Mouse (Mus musculus): Measurements from ENCODE around the gene Rccd1. TPM values are rescaled to one million over a fixed set of nuclear protein-coding genes. Genes with fewer than 3 reads are reported as not detected.

Rccd1 gene
- polyA plus RNA-seq, 2 experiments = 1.6 to 6.6 TPM

GRCm38 (mm10) chr7:80371041-80371751, 46.9 kb upstream of the Rccd1 start, which contains the start of gene Man2a2:
Gene Man2a2, minus strand, starts transcription at chr7:80371375.
- peak; percentile 61 for ATAC-seq (ENCODE audit: insufficient read depth)
- peaks cover 23% of the 10 kb centered on the region for H3K27me3 ChIP-seq (ENCODE audit: control insufficient read depth, insufficient read depth, low read length)

GRCm38 (mm10) chr7:80370649-80371040, 46.4 kb upstream of the Rccd1 start:
- peak in 1 of 3 experiments; percentile 17 for DNase-seq (ENCODE audit: low read depth in 3 of 3, low spot score in 3 of 3)
- peak overlapping the region; percentile 49 to 65 for H3K4me3 ChIP-seq (ENCODE audit: insufficient read depth in 1 of 2, low read depth in 2 of 2, low read length in 2 of 2)
- WGBS (ENCODE audit: insufficient replicate concordance) = 0% methylated on average over 31 of the region's 31 CpGs
- peak; percentile 53 for ATAC-seq (ENCODE audit: insufficient read depth)
- TF ChIP-seq CTCF (IDR thresholded peaks at IDR 0.05; ENCODE audit: low read depth) = no peak
- no peak for TF ChIP-seq EP300 (IDR thresholded peaks at IDR 0.05; ENCODE audit: low read depth)
- peak overlapping the region; percentile 71 for H3K4me2 ChIP-seq (ENCODE audit: low read depth)
- H3K27ac ChIP-seq = no peak overlapping the region
- H3K9ac ChIP-seq (replicated peaks) = no peak overlapping the region
- no peaks in the 10 kb centered on the region for H3K36me3 ChIP-seq (replicated peaks; ENCODE audit: control insufficient read depth, insufficient read depth, low read depth)
- H3K4me1 ChIP-seq (replicated peaks; ENCODE audit: control insufficient read depth in 2 of 2, insufficient read depth in 2 of 2, low read length in 1 of 2) = peaks cover 0 to 10% of the 10 kb centered on the region in 2 experiments; a peak in 2 of 4 replicates
- peaks cover 23% of the 10 kb centered on the region for H3K27me3 ChIP-seq (ENCODE audit: control insufficient read depth, insufficient read depth, low read length)
- H3K9me3 ChIP-seq (ENCODE audit: control insufficient read depth, low read length) = no peaks in the 10 kb centered on the region

More at GRCm38 (mm10) chr7:80371041-80371751, 46.9 kb upstream of the Rccd1 start, which contains the start of gene Man2a2:
- Histone ChIP-seq H3K27ac (no peak within 1 kb of the TSS), H3K4me3 (ENCODE audit: insufficient read depth in 1 of 2, low read depth in 2 of 2, low read length in 2 of 2) (peak within 1 kb of the TSS; percentile 49 to 65), H3K4me1 (replicated peaks; ENCODE audit: control insufficient read depth in 2 of 2, insufficient read depth in 2 of 2, low read length in 1 of 2) (peaks cover 0 to 10% of the 10 kb centered on the region in 2 experiments; a peak in 2 of 4 replicates), H3K4me2 (ENCODE audit: low read depth) (peak within 1 kb of the TSS; percentile 71), H3K9ac (replicated peaks) (peak within 1 kb of the TSS; percentile 33; the same call in 1 of the 2 replicates), H3K36me3 (replicated peaks; ENCODE audit: control insufficient read depth, insufficient read depth, low read depth) (no peaks in the 10 kb centered on the region), H3K9me3 (ENCODE audit: control insufficient read depth, low read length) (no peaks in the 10 kb centered on the region)
- peak in 1 of 3 experiments; percentile 24 for DNase-seq (ENCODE audit: low read depth in 3 of 3, low spot score in 3 of 3)
- WGBS (ENCODE audit: insufficient replicate concordance) = 1% methylated on average over 62 of the region's 86 CpGs
- TF ChIP-seq EP300 (IDR thresholded peaks at IDR 0.05; ENCODE audit: low read depth) (no peak), CTCF (IDR thresholded peaks at IDR 0.05; ENCODE audit: low read depth) (peak; percentile 31)

GRCm38 (mm10) chr7:80369967-80370431, 45.7 kb upstream of the Rccd1 start:
- DNase-seq (ENCODE audit: low read depth in 3 of 3, low spot score in 3 of 3) = no peak
- peak overlapping the region; percentile 49 to 65; a peak in 3 of 4 replicates for H3K4me3 ChIP-seq (ENCODE audit: insufficient read depth in 1 of 2, low read depth in 2 of 2, low read length in 2 of 2)

GRCm38 (mm10) chr7:80369461-80369860, 45.2 kb upstream of the Rccd1 start:
- TF ChIP-seq CTCF (IDR thresholded peaks at IDR 0.05; ENCODE audit: low read depth) = no peak
- TF ChIP-seq EP300 (IDR thresholded peaks at IDR 0.05; ENCODE audit: low read depth) = no peak
- Histone ChIP-seq H3K27me3 (ENCODE audit: control insufficient read depth, insufficient read depth, low read length) (peaks cover 23% of the 10 kb centered on the region), H3K36me3 (replicated peaks; ENCODE audit: control insufficient read depth, insufficient read depth, low read depth) (no peaks in the 10 kb centered on the region), H3K4me3 (ENCODE audit: insufficient read depth in 1 of 2, low read depth in 2 of 2, low read length in 2 of 2) (no peak overlapping the region), H3K27ac (no peak overlapping the region), H3K9ac (replicated peaks) (no peak overlapping the region), H3K9me3 (ENCODE audit: control insufficient read depth, low read length) (no peaks in the 10 kb centered on the region), H3K4me2 (ENCODE audit: low read depth) (peak overlapping the region; percentile 71), H3K4me1 (replicated peaks; ENCODE audit: control insufficient read depth in 2 of 2, insufficient read depth in 2 of 2, low read length in 1 of 2) (peaks cover 0 to 7% of the 10 kb centered on the region in 2 experiments; a peak in 1 of 4 replicates)
- no peak for ATAC-seq (ENCODE audit: insufficient read depth)
- no peak for DNase-seq (ENCODE audit: low read depth in 3 of 3, low spot score in 3 of 3)
- WGBS (ENCODE audit: insufficient replicate concordance) = 47% methylated on average over 5 of the region's 5 CpGs

More at GRCm38 (mm10) chr7:80369967-80370431, 45.7 kb upstream of the Rccd1 start:
- ATAC-seq (ENCODE audit: insufficient read depth) = no peak
- Histone ChIP-seq H3K4me2 (ENCODE audit: low read depth) (peak overlapping the region; percentile 71), H3K4me1 (replicated peaks; ENCODE audit: control insufficient read depth in 2 of 2, insufficient read depth in 2 of 2, low read length in 1 of 2) (peaks cover 0 to 7% of the 10 kb centered on the region in 2 experiments; a peak in 1 of 4 replicates), H3K27me3 (ENCODE audit: control insufficient read depth, insufficient read depth, low read length) (peaks cover 23% of the 10 kb centered on the region), H3K9ac (replicated peaks) (no peak overlapping the region), H3K27ac (no peak overlapping the region), H3K36me3 (replicated peaks; ENCODE audit: control insufficient read depth, insufficient read depth, low read depth) (no peaks in the 10 kb centered on the region), H3K9me3 (ENCODE audit: control insufficient read depth, low read length) (no peaks in the 10 kb centered on the region)
- TF ChIP-seq EP300 (IDR thresholded peaks at IDR 0.05; ENCODE audit: low read depth) = no peak
- no peak for TF ChIP-seq CTCF (IDR thresholded peaks at IDR 0.05; ENCODE audit: low read depth)
- 35% methylated on average over 4 of the region's 4 CpGs for WGBS (ENCODE audit: insufficient replicate concordance)
